Mouse (Mus musculus) small intestine, adult 2 months (tissue): ENCODE measurements around the gene Atpif1. TPM values are rescaled to one million over a fixed set of nuclear protein-coding genes. Genes with fewer than 3 reads are reported as not detected.

ENCODE experiments used
- H3K27ac ChIP-seq: fragments of 200-500 bp; 2 replicates; pipeline ENCODE4 v1.5.1; 2012; ENCODE audit warnings: low read depth, low read length, control low read depth, inconsistent platforms; ENCODE audit not compliant: insufficient read depth
- H3K27me3 ChIP-seq: fragments of 200-500 bp; 2 replicates; pipeline ENCODE4 v1.6.1; 2012; ENCODE audit warnings: mild to moderate bottlenecking, moderate library complexity, low read length, inconsistent platforms; ENCODE audit not compliant: control insufficient read depth, insufficient read depth
- H3K36me3 ChIP-seq: fragments of 200-500 bp; 2 replicates; pipeline ENCODE4 v1.6.1; 2012; ENCODE audit warnings: mild to moderate bottlenecking, low read length, control low read depth, inconsistent platforms; ENCODE audit not compliant: control insufficient read depth, insufficient read depth
- H3K4me1 ChIP-seq: fragments of 200-500 bp; 2 replicates; pipeline ENCODE4 v1.6.1; 2012; ENCODE audit warnings: low read length, inconsistent platforms, mixed read lengths; ENCODE audit not compliant: control insufficient read depth, insufficient read depth, insufficient read length
- H3K4me3 ChIP-seq: fragments of 200-500 bp; 2 replicates; pipeline ENCODE4 v1.5.1; 2012; ENCODE audit warnings: low read depth, mild to moderate bottlenecking, control low read depth, inconsistent platforms, low read length, moderate library complexity
- CTCF ChIP-seq: fragments of 200-500 bp; IDR thresholded peaks from 2 replicates; pipeline ENCODE4 v1.5.1; 2012; ENCODE audit warnings: low read depth, mild to moderate bottlenecking, control low read depth, inconsistent platforms, low read length, moderate library complexity, mixed read lengths; ENCODE audit not compliant: insufficient replicate concordance, insufficient read length; ENCODE audit errors: extremely low read depth
- POLR2A ChIP-seq: fragments of 200-500 bp; IDR thresholded peaks from 2 replicates; pipeline ENCODE4 v1.6.1; 2012; ENCODE audit warnings: low read depth, mild to moderate bottlenecking, control low read depth, inconsistent platforms, low read length, moderate library complexity
- WGBS: fragments of 180-500 bp; shearing (Covaris S2); methylation state at CpG from one replicate; pipeline ENCODE4 v1.1.7; 2018; 5-methylcytosine and 5-hydroxymethylcytosine counted together
- polyA plus RNA-seq: library from polyadenylated mRNA; depleted of rRNA; stranded (reverse); fragments of >200 nt; gene quantifications from 2 replicates; pipeline ENCODE4 v1.2.3, GENCODE M21; 2012

Atpif1 gene
- polyA plus RNA-seq, 1 experiment: 147 TPM

DNA sequence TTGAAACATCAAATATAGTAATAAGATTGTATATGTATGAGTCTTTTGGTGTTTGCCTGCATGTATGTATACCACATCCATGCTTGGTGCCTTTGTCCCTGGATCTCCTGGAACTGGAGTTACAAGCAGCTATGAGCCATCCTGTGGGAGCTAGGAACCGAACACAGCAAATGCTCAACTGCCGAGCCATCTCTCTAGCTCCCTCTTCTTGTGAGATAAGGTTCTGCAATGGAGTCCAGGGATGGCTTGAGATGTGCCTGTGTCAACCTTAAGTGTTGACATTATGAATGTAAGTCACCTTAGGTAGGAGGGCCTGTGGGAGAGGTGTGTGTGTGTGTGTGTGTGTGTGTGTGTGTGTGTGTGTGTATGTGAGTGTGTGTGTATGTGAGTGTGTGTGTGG, 6.8 kb downstream of the Atpif1 start:
- Histone ChIP-seq H3K36me3 (peaks cover 15% of the 10 kb centered on the region), H3K4me1 (peaks cover 8% of the 10 kb centered on the region; the same call in 1 of the 2 replicates), H3K27me3 (no peaks in the 10 kb centered on the region), H3K4me3 (no peak overlapping the region), H3K27ac (no peak overlapping the region)
- peak; percentile 44; the same call in 1 of the 2 replicates for TF ChIP-seq CTCF
- no peak for TF ChIP-seq POLR2A
- WGBS: 29% methylated on average over 2 of the region's 2 CpGs

DNA sequence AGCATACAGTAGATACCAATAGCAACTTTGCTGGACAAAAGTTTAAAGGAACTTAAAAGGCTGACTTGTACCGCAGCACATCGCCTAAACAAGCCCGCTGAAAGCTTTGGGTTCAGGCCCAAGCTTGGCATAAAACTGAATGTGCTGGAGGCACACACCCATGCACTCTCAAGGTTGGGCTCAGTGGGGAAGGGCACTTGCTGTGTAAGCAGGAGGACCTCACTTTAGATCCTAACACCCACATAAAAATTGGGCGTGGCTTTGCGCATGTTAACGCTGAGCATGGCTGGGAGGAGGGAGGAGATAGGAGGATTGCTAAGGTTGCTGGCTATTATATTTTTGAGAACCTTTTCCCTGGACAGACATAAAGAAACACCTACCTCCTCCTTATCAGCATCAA, 8.7 kb downstream of the Atpif1 start:
- H3K4me3 ChIP-seq: no peak overlapping the region
- no peaks in the 10 kb centered on the region; the same call in 1 of the 2 replicates for H3K36me3 ChIP-seq
- peaks cover 6% of the 10 kb centered on the region; the same call in 1 of the 2 replicates for H3K4me1 ChIP-seq
- WGBS: 23% methylated on average over 6 of the region's 6 CpGs
- H3K27ac ChIP-seq: peak overlapping the region; percentile 92
- TF ChIP-seq CTCF (no peak), POLR2A (no peak)
- H3K27me3 ChIP-seq: no peaks in the 10 kb centered on the region

DNA sequence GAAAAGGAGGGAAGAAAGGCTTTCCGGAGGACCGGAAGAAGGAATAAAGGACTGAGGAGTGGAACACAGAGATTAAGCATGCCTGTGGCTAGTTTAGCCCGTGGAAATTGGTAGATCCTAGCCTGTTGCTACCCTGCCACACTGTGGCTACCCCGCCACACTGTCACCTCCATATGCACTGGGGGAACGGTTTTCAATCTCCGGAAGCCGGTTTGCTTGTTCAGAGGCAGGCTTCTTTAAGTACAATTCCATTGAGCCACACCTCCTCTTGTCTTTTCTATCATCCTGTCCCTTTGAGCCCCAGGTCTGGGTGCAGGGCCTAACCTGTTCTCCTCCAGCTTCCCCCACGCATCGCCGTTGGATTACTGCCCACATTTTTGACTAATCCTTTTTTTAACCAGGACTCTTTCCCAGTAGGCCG, 9.1 kb downstream of the Atpif1 start:
- no peaks in the 10 kb centered on the region for H3K36me3 ChIP-seq
- H3K4me1 ChIP-seq: peaks cover 6% of the 10 kb centered on the region; the same call in 1 of the 2 replicates
- TF ChIP-seq POLR2A: no peak
- no peak for TF ChIP-seq CTCF
- no peak overlapping the region for H3K4me3 ChIP-seq
- no peaks in the 10 kb centered on the region for H3K27me3 ChIP-seq
- peak overlapping the region; percentile 92 for H3K27ac ChIP-seq
- 16% methylated on average over 11 of the region's 11 CpGs for WGBS

DNA sequence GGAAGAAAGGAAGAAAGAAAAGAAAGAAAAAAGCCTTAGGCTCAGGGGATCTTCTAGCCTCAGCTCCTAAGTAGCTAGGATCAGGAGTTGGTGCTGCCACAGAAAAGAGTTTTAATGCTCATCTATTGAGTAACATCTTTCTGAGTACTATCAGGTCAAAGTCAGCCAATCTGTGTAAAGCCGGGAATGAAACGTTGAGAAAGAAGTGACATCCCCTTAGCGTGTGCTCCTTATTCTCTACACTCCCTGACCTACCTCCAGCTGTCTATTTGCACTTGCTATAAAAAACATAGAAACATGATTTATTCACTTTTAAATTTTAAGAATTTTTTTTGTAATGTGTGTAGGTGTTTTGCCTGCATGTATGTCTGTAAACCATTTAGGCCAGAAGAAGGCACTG, 14.3 kb downstream of the Atpif1 start:
- WGBS: 64% methylated on average over 3 of the region's 3 CpGs
- Histone ChIP-seq H3K36me3 (no peaks in the 10 kb centered on the region), H3K4me1 (peaks cover 9% of the 10 kb centered on the region; the same call in 1 of the 2 replicates), H3K27ac (no peak overlapping the region), H3K4me3 (no peak overlapping the region), H3K27me3 (no peaks in the 10 kb centered on the region)
- TF ChIP-seq CTCF (no peak), POLR2A (no peak)

DNA sequence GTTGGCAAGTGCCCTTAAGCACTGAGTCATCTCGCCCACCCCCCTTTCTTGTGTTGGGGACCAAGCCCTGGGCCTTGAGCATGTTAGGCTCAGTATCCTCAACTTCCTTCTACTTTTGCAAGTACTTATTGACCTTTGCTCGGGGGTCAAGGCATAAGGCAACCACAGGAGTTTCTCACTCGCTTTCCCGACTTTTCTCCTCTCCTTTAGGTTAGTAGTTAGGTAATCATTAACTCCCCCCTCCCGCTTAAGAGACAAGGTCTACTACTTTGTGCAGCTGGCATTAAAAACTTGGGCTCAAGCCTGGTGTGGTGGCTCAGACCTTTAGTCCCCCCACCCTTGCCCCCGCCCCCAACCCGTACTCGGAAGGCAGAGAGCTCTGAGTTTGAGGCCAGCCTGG, 15.4 kb downstream of the Atpif1 start:
- Histone ChIP-seq H3K4me1 (peaks cover 9% of the 10 kb centered on the region; the same call in 1 of the 2 replicates), H3K36me3 (no peaks in the 10 kb centered on the region), H3K27ac (peak overlapping the region; percentile 76), H3K4me3 (no peak overlapping the region), H3K27me3 (no peaks in the 10 kb centered on the region)
- TF ChIP-seq CTCF (no peak), POLR2A (no peak)
- 24% methylated on average over 8 of the region's 8 CpGs for WGBS

DNA sequence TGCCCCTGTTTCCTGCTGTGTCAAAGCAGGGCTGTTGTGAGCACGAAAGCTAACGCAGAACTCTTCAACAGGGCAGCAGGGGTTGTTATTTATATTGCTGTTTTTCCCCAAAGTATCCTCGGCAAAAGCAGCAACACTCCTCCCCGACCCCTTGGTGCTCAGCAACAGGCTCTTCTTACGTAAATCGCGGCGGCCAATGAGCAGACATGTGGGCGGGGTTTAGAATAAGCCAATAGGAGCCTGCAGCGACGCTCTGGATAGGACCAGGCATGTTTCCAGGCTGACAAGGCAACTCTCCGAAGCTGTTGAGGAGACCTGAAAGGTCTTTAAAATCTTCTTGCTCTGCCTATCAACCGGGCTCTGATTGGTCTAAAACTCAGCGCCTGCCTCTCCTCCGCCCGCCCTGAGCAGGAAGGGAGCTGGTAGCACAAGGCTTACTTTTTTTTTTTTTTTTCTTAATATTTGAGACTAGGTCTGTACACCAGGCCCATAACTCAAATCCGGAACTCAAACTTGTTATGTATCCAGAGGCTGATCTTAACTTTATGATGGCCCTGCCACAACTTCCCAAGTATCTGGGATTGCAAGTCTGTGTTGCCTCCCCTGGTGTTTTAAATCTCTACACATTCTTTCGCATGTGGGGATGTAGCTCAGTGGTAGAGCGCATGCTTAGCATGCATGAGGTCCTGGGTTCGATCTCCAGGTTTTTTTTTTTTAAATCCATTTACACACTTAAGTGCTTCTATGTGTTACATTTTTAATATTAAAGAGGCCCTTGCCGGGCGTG, 17.9 kb downstream of the Atpif1 start:
- Histone ChIP-seq H3K4me3 (peak overlapping the region; percentile 69), H3K4me1 (peaks cover 9% of the 10 kb centered on the region; the same call in 1 of the 2 replicates), H3K36me3 (no peaks in the 10 kb centered on the region), H3K27me3 (no peaks in the 10 kb centered on the region), H3K27ac (peak overlapping the region; percentile 97)
- 18% methylated on average over 22 of the region's 22 CpGs for WGBS
- no peak for TF ChIP-seq CTCF
- TF ChIP-seq POLR2A: peak; percentile 71; the same call in 1 of the 2 replicates

DNA sequence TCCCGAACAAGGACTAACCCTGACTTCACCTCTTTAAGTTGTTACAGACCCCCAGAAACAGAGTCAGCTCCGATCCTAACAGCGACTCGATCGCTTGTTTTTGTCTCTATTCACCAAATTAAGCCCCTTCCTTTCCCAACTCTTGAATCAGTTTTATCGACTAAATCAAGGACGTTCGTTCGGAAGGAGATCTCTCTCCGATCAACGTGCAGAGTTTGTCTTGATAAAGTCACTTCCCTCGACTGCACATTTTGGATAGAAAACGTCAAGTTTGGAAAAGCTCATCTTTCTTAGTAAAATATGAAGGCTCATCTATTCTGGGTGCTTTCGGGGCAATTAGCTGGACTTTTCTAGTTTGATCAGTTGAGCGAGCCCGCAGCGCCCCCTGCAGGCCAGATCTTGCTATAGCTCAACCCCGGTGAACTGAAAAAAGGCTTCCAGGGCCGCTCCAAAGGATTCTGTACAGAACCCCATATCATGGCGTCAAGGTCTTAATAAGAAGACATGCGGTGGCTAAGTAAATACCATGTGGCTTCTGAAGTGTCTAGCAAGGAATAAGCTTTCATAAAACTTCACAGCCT, 18.8 kb downstream of the Atpif1 start:
- Histone ChIP-seq H3K27ac (peak overlapping the region; percentile 97), H3K36me3 (no peaks in the 10 kb centered on the region), H3K27me3 (no peaks in the 10 kb centered on the region), H3K4me3 (peak overlapping the region; percentile 69; the same call in 1 of the 2 replicates), H3K4me1 (peaks cover 9% of the 10 kb centered on the region; the same call in 1 of the 2 replicates)
- no peak for TF ChIP-seq POLR2A
- peak; percentile 93; the same call in 1 of the 2 replicates for TF ChIP-seq CTCF
- WGBS: 2% methylated on average over 21 of the region's 21 CpGs
